Mouse (Mus musculus) A20 (cell line): ENCODE results near the gene Pigu.

Source experiments
- DNase-seq: peaks from one replicate; pipeline ENCODE4 v3.0.0-alpha.2; 2011; ENCODE audit warnings: low read depth, low spot score

Gene Pigu

DNA sequence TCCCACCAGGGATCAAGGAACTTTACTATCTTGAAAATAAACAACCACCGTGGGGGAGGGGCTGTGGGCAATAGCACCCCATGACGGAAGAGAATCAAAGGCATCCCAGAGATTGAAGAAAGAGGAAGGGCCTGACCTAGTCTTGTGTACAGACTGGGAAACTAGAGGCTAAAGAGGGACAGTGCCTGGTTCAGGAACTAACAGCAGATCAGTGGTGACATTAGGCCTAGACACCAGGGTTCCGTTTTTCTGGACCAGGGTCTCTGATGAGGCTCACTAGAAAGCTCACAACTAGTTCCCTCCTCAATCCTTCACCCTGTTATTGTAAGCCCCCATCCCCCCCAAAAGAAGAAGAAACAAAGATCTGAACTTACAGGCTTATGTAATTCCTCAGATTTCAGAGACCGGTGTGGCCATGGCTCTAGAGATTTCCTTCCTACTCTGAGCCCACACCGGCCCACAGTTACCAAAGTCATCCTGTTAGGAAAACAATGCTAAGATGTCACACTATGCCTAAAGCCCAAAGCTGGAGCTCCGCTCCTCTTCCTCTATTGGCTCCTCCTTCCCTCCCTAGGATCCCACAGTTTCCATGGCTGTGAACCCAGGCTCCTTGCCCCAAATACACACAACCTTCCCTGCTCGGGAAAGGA is 10.5 kb upstream of the Pigu start:
- DNase-seq: no peak

DNA sequence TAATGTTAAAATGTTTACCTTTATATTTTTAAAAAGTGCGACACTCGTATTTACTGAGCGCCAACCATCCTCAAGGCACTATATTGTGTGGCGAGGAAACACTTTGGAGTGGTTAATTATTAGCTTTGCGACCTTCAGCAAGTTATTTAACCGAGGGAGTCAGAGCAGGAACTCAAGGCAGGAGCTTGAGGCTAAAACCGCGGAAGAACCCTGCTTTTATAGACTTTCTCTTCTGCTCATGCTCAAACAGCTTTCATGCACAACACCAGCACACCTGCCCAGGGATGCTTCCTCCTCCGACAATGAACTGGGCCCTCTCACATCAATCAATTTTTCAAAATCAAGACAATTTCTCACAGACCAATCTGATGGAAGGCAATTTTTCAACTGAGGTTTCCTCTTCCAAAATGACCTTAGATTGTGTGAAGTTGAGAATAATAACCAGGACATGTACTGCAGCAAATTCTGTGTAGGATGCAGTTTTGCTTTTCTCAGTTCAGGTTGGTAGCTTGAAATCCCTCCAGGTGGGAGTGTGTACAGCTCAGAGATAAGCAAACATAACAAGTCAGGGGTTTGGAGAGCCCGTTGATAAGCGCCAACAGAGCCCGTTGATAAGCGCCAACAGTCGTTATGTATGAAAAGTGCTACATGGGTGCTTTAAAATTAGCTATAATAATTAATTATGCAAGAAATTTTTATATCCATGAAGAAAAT is 613 bp upstream of the Pigu start:
- peak; percentile 70 for DNase-seq

DNA sequence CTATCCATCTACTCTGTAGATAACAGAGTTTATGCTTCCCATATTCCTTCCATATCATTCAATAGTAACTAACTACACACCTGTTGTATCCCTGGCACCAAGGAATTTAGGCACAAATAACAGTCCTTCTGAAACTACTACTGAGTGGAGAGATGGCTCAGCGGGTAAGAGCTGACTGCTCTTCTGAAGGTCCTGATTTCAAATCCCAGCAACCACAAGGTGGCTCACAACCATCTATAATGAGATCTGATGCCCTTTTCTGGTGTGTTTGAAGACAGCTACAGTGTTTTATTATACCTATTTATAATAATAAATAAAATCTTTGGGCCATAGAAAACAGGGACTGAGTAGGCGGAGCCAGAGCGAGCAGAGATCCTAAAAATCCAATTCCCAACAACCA is 2.8 kb downstream of the Pigu start:
- DNase-seq: no peak

DNA sequence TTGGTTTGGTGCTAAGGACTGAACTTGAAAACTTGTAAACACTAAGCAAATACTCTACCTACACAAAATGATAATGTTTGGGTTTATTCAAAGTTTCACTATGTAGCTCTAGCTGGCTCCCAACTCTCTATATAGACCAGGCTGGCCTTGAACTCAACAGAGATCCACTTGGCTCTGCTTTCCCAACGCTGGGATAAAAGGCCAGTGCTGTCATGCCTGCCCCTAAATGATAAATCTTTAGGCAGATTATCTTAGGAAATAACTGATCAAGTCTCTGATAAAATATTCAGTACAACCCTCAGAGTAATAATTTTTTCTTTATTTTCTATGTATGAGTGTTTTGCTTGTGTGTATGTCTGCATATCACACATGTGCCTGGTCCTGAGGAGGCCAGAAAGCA is 10.6 kb downstream of the Pigu start:
- no peak for DNase-seq

DNA sequence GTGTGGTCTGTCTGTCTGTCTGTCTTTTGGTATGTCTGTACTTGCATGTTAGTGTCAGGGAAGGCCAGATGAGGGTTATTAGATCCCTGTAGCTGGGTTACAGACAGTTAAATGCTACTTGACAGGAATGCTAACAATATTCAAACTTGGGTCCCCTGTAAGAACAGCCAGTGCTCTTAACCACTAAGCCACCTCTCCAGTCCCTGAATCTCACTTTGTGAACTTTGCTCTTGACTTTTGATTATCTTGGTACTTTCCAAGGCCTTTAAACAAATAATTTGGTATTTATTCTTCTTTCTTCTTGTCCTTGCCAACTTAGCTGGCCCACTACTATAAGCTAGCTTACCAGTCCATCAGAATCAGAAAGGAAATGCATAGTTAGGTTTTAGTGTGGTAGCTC is 17.1 kb downstream of the Pigu start:
- DNase-seq: no peak

DNA sequence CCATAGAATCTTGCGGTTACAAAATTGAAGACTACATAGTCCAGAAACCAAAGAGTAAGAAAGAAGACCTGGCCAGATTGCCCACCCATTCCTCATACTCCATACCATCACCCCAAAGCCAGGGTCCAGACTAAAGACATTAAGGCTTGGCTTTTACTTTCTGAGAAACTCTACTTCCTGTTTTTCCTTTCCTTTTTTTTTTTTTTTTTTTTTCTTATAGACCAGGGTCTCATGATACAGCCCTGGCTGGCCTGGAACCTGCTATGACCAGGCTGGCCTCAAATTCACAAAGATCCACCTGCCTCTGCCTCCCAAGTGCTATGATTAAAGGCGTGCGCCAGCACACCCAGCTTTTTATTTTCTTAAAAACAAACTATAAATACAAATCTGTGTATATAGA is 21.0 kb downstream of the Pigu start:
- DNase-seq: no peak

DNA sequence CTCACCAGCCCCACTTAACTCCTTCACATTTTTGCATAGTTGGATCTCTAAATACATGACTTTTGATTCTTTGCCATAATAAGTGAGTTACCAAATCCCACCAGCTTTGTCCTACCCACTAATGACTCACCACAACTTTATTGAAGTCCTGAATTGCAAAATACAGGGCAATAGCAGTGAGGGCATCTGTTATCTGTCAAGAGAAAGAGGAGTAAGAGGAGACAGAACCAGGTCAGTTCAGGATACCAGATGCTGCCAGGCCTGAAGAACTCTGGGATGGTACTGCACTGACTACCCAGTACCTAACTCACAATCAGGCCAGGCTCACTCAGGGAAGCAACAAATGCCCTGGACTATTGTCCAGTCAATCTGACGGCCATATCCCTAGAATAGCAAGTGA is 22.0 kb downstream of the Pigu start:
- no peak for DNase-seq

DNA sequence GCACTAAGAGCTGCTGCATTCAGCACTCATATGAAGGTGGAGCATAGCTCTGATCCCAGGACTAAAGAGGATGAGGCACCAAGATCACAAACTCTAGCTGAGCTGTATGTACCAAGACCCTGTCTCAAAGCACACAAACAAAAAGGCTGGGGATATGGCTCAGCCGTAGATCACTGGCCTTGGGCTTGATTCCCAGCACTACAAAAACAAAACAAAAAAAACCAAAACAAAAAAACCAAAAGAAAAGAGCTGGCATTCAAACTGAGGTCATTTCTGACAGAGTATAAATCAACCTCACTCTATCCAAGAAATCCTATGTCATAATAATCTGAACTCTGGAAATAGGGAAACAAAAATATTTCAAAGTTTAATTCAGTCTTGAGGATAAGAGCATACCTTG is 23.8 kb downstream of the Pigu start:
- DNase-seq: no peak

DNA sequence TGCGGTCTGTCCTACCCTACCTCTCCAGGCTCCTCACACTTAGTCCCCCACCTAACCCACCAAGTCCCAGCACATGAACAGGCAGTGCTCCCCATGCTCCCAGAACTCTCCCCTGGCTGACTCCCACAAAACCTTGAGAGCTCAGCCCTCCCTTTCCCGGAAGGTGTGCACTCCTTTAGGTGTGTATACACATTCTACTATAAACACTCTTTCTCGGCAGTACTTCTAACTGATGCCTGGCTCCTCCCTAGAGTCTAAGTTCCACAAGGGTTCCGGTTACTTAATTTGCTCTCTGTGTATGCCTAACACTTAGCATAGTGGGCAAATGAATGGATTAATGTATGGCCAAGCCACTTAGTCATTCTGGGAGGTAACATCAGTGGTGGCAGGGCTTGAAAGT is 25.9 kb downstream of the Pigu start:
- no peak for DNase-seq

DNA sequence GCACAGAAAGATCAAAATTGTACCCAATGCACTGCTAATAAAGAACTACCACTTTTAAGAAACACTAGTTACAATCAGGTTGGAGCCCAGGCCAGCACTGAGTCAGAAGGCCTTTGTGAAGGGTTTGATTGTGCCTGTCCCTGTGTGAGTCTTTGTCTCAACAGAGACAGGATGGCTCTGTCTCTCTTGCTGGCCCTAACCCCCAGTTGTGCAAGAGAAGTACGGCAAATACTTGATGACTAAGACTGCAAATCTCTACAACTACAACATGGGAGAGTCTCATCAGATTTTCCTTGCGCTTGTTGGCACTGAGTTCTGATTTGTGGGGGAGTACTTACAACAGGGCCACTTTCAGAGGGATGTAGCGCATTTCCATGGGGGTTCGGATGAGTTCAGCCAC is 26.4 kb downstream of the Pigu start:
- DNase-seq: no peak

DNA sequence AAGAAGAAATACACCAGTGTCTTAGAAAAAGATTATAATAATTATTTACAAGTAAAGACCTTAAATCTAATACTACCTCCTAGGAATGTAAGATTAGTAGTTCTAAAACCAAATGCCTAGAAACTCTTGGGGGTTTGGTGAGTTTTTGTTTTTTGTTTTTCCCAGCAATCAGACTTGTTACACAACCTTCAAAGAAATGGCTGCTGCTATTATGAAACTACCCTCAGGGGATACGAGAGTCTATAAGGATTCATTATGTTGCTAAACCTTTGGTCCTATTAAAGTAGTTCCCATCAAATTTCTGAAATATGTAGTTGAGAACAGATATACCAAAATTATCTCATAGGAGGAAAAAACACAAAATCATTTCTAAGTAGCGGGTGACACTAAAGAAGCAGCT is 27.5 kb downstream of the Pigu start:
- no peak for DNase-seq

DNA sequence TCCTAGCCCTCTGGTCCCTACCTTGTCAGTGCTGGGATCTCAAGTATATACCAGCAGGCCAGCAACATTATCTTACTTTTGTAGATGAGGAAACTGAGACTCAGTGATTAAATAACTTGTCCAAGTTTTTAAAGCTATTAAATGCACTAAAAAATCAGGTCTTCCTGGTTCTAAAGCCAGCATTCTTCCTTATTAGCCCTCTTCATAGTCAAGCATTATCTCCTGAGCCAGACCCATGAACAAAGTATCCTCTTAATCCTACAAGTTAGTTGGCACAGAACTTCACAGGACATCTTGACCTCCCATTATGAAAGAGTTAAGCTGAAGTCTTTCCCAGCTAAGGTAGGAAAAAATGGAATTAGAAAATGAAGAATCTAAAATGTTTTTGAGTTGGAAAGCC is 28.3 kb downstream of the Pigu start:
- DNase-seq: no peak

DNA sequence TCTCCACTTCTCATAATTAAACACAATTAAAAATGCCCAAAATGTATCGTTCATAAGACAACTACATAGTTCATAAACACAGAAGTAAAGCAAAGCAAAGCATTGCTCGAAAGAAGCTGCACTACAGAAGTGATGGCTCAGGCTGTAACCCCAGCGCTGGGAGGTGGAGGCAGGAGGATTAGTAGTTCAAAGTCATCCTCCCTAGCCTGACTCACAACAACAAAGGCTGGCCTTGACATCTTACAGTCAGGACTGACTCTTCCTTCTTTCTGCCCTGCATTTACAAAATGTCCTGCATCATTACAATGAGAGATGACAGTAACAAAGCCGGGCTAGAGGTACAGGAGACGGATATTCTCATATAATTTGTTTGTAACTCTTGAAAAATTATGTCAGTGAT is 29.3 kb downstream of the Pigu start:
- DNase-seq: no peak

DNA sequence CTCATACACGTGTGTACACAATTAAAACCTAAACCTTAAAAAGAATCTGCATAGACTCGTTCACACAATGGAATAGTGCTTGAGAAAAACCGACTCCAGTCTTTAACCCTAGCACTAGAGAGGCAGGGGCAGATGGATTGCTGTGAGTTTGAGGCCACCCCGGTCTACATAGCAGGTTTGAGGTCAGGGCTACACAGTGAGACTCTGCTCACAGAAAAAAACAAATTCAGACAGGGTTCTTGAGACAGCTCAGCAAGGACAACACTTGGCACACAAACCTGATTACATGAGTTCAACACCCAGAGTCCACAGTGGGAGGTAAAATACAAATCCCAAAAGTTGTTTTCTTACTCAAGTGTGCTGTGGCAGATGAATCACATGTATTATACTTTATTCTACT is 31.2 kb downstream of the Pigu start:
- no peak for DNase-seq

DNA sequence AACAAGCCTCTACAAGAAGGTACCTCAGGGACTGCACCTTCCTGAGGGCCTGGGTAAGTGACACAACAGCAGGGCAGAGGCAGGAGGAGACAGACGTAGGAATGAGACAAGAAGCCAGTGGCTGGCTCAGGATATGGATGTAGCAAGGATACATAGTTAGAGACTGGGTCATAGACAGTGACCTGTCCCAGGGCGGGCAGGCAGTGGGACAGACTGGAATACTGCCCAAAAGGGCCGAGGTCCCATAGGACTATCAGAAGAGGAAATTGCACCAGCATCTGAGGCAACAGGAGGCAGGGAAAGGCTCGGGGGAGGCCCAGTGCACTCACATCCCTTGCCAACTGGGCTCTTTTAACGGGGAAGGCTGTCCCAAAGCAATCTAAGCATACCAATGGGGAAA is 36.6 kb downstream of the Pigu start:
- no peak for DNase-seq

DNA sequence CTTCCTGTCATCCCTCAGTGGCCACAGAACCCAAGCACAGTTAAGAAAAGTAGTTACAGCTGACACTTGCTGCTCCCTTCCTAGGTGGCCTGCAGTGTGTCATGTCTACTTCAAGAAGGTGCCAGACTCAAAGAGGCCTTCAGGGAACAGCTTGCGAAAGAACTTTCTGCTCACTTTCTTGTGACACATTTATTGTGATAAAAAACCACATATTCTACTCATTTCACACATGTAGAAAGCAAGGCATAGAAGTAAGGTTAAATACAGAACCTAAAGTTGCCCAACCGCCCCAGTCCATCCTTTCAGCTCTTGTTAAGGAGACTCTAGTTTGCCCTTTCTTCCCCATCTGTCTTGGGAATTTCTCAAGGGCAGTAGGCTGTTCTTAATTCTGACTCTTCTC is 38.6 kb downstream of the Pigu start:
- no peak for DNase-seq

DNA sequence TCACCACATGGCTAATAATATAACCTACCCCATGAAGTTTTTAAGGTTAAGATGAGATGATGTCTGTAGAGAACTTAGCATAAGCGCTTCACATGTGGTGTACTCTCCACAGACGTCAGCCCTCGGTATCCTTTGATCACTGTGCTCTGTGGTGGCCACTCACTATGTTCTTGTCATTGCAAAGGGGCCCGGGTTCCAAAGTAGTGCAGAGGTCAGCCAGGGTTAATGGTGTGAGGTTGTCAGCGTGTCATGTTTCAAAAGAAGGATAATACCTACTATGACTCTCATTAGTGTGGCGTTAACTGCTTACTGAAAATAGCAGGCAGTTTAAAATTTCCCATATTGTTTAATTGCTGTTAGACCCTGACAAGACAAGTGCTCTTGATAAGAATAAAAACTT is 43.6 kb downstream of the Pigu start:
- DNase-seq: no peak

DNA sequence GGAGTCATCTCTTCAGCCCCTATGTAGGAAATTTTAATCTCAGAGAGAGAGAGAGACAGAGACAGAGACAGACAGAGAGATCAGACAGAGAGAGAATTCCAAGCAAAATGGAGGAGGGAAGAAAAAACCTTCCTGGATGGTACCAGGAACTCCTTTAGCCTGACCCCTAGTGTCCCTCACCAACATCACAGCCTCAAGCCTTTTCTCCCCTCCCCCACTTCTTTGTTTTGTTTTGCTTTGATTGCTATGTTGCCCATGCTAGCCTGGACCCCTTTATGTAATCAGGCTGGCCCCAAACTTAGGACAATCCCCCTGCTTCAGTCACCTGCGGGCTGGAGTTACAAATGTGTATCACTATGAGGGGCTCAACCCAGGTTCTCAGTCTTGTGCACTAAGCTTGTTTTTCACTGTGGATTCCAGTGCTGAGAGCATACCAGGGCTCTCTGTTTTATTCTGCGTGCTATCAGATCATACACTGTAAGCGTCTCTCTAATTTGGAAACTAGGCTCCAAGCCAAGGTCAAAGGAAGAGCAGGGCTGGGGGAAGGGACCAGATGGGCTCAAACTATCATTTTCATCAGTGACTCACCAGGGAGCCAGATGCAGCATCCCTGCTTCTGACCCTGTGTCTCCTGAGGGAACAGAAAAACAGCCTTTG is 48.2 kb downstream of the Pigu start:
- peak; percentile 15 for DNase-seq

DNA sequence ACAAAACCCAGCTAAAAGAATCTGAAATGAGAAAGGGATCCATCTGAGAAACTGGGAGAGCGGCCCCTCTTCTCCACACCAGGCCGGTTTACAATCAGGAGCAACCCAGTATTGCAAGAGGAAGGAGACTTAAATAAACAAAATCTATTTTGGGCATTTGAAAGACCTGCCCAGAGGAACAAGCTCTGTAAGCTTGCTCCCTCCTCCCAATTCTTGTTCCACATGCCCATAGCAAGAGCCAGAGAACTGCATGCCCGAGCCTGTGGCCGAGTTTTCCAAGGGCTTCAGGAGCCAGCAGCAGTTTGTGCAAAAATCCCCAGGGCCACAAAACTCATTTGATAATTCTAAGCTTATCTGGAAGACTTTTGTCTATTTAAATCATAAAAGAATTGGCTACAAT is 57.7 kb downstream of the Pigu start:
- no peak for DNase-seq

DNA sequence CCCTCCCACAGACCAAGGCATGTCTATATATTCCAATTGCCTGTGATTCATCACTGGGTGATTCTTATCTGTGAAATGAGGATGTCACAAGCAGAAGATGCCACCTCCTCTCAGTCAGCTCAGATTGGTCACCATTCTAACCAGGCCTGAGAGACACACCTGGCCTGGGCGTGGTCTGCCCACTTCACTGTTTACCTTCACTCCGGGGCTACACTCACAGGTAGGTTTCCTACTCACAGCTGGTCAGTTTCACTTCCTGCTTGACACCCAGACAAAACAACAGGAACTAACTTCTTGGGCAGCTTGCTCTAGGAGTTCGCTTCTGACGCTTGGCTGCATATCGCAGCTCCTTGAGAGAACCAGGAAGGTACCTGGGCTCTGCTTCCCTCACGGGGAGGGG is 61.8 kb downstream of the Pigu start:
- peak; percentile 79 for DNase-seq

DNA sequence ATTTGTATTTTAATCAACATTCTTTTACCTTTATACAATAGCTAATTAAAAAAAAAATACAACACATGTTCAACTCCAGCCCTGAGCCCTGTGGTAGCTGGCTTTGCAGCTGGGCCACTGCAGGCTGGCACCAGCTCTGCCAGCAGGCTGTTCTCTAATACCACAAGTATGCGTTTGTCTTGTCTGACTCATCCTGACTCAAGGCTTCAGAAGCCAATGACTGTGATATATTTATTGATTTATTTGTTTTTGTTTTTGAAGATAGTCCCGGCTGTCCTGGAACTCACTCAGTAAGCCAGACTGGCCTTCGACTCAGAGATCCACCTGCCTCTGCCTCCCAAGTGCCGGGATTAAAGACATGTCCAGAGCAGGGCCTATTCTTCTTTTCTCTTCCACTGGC is 63.3 kb downstream of the Pigu start:
- DNase-seq: no peak

DNA sequence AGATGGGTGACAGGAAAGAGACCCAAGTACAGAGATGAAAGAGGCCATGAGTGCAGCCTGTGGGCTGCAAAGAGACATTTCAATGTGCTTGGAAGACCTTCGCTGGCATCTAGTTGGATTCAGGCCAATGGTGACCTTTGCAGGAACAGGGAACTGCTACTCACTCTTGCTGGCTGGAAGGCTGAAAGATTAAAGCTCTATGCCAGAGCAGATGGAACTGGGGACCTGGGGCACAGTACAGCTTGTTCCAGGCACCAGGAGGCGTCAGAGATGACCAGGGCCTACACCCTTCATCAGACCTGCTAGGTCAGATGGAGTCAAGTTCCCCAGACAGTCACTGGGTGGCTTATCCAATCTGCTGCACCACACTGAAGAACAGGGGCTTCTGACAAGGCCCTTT is 63.8 kb downstream of the Pigu start:
- DNase-seq: no peak

DNA sequence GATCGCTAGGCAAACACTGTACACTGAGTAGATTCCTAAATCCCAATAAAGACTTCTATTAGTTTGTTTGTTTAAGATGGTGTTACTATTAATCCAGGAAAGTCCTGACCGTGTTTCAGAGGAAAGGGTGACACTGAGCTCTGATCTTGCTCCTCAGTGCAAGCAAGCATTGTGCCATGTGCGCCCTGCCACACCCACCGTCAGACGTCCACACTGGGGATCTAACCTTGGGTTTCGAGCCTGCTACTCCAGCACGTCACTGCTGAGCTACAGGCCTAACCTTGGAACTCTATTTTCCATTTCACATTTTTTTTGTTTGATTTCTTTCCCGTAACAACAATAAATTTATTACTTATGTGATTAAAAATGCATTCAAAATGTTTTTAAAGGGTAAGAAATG is 67.2 kb downstream of the Pigu start:
- DNase-seq: no peak
